Mouse (Mus musculus): ENCODE results near the gene Olfr263. TPM values are rescaled to one million over a fixed set of nuclear protein-coding genes. Genes with fewer than 3 reads are reported as not detected.

Gene Olfr263
- polyA plus RNA-seq (2015; fragmentation: Illumina TruSeq; extraction: RNeasy Lipid Tissue Mini Kit (QIAGEN cat#74804); ENCODE audit: insufficient read depth, low replicate concordance): not detected

DNA sequence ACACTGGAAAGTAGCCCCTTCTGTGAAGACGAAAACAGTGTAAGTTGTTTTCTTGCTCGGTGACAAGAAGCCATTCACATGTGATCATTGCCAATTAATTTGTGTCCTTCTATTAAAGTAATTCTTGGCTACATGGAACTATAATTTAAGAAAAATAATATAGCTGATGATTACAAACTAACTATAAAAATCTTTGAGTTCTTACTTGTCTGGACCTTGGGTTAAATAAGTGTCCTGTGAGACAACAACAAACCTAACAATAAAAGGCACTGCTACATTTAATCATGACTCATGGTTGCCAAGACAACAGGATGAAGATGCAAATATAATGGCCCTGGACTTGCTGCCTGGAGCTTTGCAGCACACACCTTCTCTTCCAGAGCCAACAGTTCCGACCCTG, at the start of gene Olfr263:
TSS of gene Olfr263 (plus strand) at position 301 of the 400 bp plus-strand sequence.

DNA sequence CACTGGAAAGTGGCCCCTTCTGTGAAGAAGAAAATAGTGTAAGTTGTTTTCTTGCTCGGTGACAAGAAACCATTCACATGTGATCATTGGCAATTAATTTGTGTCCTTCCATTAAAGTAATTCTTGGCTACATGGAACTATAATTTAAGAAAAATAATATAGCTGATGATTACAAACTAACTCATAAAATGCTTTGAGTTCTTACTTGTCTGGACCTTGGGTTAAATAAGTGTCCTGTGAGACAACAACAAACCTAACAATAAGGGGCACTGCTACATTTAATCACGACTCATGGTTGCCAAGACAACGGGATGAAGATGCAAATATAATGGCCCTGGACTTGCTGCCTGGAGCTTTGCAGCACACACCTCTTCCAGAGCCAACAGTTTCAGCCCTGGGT, 18.3 kb upstream of the Olfr263 start, which contains the start of gene Olfr1369-ps1:
TSS of gene Olfr1369-ps1 (plus strand) at position 301 of the 400 bp plus-strand sequence.

DNA sequence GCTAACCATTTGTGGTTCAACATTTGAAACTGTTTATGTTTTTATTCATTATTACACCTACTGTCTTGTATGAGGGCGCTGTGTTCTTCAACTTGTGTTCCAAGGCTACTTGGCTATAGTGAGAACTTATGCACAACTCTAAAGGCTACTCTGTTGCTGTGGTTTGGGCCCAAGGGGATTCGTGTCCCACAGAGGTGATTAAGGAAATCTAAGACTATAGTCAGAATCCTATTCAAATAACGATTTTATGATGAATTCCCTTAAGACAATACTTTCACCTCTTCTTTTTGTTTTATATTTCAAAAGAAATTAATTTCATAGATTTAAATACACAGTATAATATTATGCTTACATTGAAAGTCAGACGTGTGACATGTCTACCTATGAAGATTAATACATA, 16.3 kb downstream of the Olfr263 start, which contains the start of gene Olfr1368:
TSS of gene Olfr1368 (minus strand) at position 101 of the 400 bp plus-strand sequence.

DNA sequence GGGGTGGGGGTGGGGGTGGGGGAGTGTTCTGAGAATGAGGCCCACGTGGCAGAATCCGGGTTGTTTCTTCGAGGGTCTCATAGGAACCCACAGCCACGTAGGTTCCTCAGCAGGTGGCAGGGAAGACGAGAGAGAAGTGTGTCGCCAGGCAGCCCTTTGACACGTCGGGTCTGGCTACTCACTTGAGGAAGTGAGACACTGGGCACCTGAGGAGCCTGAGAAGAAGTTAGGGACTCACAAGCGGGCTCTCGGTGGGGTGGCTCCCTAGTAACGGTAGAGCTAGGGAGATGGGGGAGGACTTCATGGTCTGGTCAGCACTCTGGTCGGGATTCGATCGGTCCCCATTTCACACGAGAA, 49.9 kb downstream of the Olfr263 start, which contains the start of gene Trim27:
TSS of gene Trim27 (plus strand) at position 79 of the 357 bp plus-strand sequence.

Other genes starting within 250 kb of the Olfr263 start
- not detected for gene Olfr1370, start 54.7 kb upstream of the Olfr263 start, polyA plus RNA-seq (2015; fragmentation: Illumina TruSeq; extraction: RNeasy Lipid Tissue Mini Kit (QIAGEN cat#74804); ENCODE audit: insufficient read depth, low replicate concordance)
- not detected for gene Olfr1369-ps1, start 18.2 kb upstream of the Olfr263 start, polyA plus RNA-seq (2015; fragmentation: Illumina TruSeq; extraction: RNeasy Lipid Tissue Mini Kit (QIAGEN cat#74804); ENCODE audit: insufficient read depth, low replicate concordance)
- not detected for gene Olfr1368, start 16.2 kb downstream of the Olfr263 start, polyA plus RNA-seq (2015; fragmentation: Illumina TruSeq; extraction: RNeasy Lipid Tissue Mini Kit (QIAGEN cat#74804); ENCODE audit: insufficient read depth, low replicate concordance)
- gene Trim27, start 49.8 kb downstream of the Olfr263 start, polyA plus RNA-seq (2015; fragmentation: Illumina TruSeq; extraction: RNeasy Lipid Tissue Mini Kit (QIAGEN cat#74804); ENCODE audit: insufficient read depth, low replicate concordance): 99.8 TPM
- not detected for gene Gpx5, start 163.1 kb downstream of the Olfr263 start, polyA plus RNA-seq (2015; fragmentation: Illumina TruSeq; extraction: RNeasy Lipid Tissue Mini Kit (QIAGEN cat#74804); ENCODE audit: insufficient read depth, low replicate concordance)
- not detected for gene Gpx6, start 182.5 kb downstream of the Olfr263 start, polyA plus RNA-seq (2015; fragmentation: Illumina TruSeq; extraction: RNeasy Lipid Tissue Mini Kit (QIAGEN cat#74804); ENCODE audit: insufficient read depth, low replicate concordance)
- not detected for gene Olfr1367, start 217.3 kb downstream of the Olfr263 start, polyA plus RNA-seq (2015; fragmentation: Illumina TruSeq; extraction: RNeasy Lipid Tissue Mini Kit (QIAGEN cat#74804); ENCODE audit: insufficient read depth, low replicate concordance)
- gene Zscan12, start 233.2 kb downstream of the Olfr263 start, polyA plus RNA-seq (2015; fragmentation: Illumina TruSeq; extraction: RNeasy Lipid Tissue Mini Kit (QIAGEN cat#74804); ENCODE audit: insufficient read depth, low replicate concordance): 7.2 TPM